Mouse (Mus musculus) hindbrain, embryonic 14.5 days (tissue): ENCODE measurements around the gene Rgl1. TPM values are rescaled to one million over a fixed set of nuclear protein-coding genes. Genes with fewer than 3 reads are reported as not detected.
A peak's percentile ranks its signal among the peaks of the same experiment; 100 is the strongest.

Experiments
- ATAC-seq: fragments of 200-750 bp; cut with Nextera tagmentation; 2 replicates; pipeline ENCODE4 v1.8.0; 2017; ENCODE audit warnings: moderate number of reproducible peaks, mild to moderate bottlenecking, moderate TSS enrichment, moderate library complexity; ENCODE audit not compliant: low FRiP score
- DNase-seq: peaks from one replicate; pipeline ENCODE4 v3.0.0-alpha.2; 2015; ENCODE audit warnings: low spot score
- H3K27ac ChIP-seq: fragments of 300-500 bp; sonication (generic); 2 replicates; pipeline ENCODE4 v1.5.1; 2014; ENCODE audit warnings: mild to moderate bottlenecking, moderate library complexity
- H3K27me3 ChIP-seq: fragments of 300-500 bp; sonication (generic); 2 replicates; pipeline ENCODE4 v1.6.1; 2014; ENCODE audit warnings: mild to moderate bottlenecking, low read length, mixed read lengths; ENCODE audit not compliant: control insufficient read depth, insufficient read depth
- H3K36me3 ChIP-seq: fragments of 300-500 bp; sonication (generic); replicated peaks from 2 replicates; pipeline ENCODE4 v1.6.1; 2014; ENCODE audit not compliant: control insufficient read depth, insufficient read depth
- H3K4me1 ChIP-seq: fragments of 300-500 bp; sonication (generic); replicated peaks from 2 replicates; pipeline ENCODE4 v1.6.1; 2014; ENCODE audit warnings: antibody characterized with exemption, low read length, mixed read lengths; ENCODE audit not compliant: control insufficient read depth, insufficient read depth
- H3K4me2 ChIP-seq: fragments of 300-500 bp; sonication (generic); replicated peaks from 2 replicates; pipeline ENCODE4 v1.6.1; 2014; ENCODE audit warnings: mild to moderate bottlenecking, moderate library complexity
- H3K4me3 ChIP-seq: fragments of 300-500 bp; sonication (generic); replicated peaks from 2 replicates; pipeline ENCODE4 v1.5.1; 2014; ENCODE audit warnings: mild to moderate bottlenecking, low read length
- H3K9ac ChIP-seq: fragments of 300-500 bp; sonication (generic); 2 replicates; pipeline ENCODE4 v1.6.1; 2014
- H3K9me3 ChIP-seq: fragments of 300-500 bp; sonication (generic); 2 replicates; pipeline ENCODE4 v1.6.1; 2016; ENCODE audit warnings: low read length; ENCODE audit not compliant: control insufficient read depth
- WGBS: fragments of 180-500 bp; shearing (Covaris S2); extraction: QIAGEN DNeasy Blood & Tissue Kit; methylation state at CpG from one replicate; pipeline ENCODE4 v1.1.7; 2014; 5-methylcytosine and 5-hydroxymethylcytosine counted together
- polyA plus RNA-seq: library from polyadenylated mRNA; unstranded; fragments of >200 nt; fragmentation: Nextera tagmentation; extraction: Ambion mirVana; gene quantifications from 2 replicates; pipeline ENCODE4 v1.2.1, GENCODE M21; 2014

Rgl1 gene
- polyA plus RNA-seq, 1 experiment from 2014 or later: 20.9 TPM

DNA sequence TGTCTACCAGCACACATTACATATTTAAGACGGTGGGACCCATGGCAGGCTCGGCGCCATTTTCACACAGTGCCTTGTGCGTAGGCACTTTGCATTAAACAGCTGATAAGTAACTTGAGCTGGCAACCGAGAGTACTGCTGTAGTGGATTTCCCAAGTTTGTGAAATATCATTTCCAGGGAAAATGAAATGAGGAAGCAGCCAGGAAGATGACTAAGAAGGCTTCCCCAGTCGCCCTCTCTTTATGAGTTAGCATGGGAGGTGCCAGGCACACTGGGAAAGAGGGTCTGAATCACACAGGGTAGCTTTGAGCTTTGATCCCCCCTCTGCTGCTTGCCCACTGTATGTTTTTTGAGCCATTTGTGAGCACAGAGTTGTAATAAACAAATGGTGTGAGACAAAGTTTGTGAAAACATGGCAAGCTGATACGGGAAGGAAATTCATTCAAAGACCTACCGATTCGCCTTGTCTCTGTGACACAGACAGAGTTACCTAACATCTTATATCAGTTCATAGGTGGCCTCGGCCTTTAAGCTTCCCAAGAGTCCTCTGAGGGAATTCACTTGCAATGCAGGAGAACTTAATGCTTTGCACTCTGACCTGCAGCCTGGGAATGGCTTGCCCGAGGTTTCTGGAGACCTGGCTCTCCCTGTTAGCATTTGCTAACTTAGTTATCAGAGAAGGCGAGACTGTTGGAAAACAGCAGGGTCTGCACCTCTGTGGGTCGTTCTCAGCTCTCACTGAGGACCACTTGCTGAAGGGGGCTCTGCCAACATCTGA, 184.8 kb downstream of the Rgl1 start:
- Histone ChIP-seq H3K27me3 (no peaks in the 10 kb centered on the region), H3K27ac (no peak overlapping the region), H3K9ac (no peak overlapping the region), H3K36me3 (no peaks in the 10 kb centered on the region), H3K4me1 (0 out of 2 replicates have a peak, but pooled peaks cover 3% of the 10 kb centered on the region), H3K4me2 (no peak overlapping the region), H3K9me3 (no peaks in the 10 kb centered on the region), H3K4me3 (no peak overlapping the region)
- ATAC-seq: no peak
- DNase-seq: no peak
- WGBS: 81% methylated on average over 13 of the region's 13 CpGs

DNA sequence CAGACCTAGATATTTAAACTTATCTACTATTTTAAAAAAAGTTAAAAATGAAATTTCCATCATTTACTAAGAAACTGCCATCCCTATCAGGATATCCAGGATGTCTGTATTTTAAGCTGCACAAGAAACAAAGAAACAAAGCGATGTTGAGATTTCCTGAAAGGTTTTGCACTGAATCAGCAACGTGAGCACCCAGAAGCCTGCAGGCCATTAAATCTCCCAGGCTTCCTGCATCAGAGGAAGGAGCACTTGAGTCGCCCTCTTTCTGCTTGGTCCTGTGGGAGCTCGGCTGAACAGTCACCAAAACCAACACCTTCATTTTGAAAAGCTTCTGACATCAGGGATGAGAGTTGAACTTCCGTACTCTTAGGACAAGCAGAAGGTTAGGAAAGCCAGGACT, 187.2 kb downstream of the Rgl1 start:
- WGBS: 81% methylated on average over 5 of the region's 5 CpGs
- Histone ChIP-seq H3K4me2 (no peak overlapping the region), H3K9me3 (no peaks in the 10 kb centered on the region), H3K27me3 (no peaks in the 10 kb centered on the region), H3K4me1 (peaks cover 8% of the 10 kb centered on the region; the same call in 1 of the 2 replicates), H3K27ac (no peak overlapping the region), H3K9ac (no peak overlapping the region), H3K36me3 (no peaks in the 10 kb centered on the region), H3K4me3 (no peak overlapping the region)
- DNase-seq (no peak), ATAC-seq (no peak)

DNA sequence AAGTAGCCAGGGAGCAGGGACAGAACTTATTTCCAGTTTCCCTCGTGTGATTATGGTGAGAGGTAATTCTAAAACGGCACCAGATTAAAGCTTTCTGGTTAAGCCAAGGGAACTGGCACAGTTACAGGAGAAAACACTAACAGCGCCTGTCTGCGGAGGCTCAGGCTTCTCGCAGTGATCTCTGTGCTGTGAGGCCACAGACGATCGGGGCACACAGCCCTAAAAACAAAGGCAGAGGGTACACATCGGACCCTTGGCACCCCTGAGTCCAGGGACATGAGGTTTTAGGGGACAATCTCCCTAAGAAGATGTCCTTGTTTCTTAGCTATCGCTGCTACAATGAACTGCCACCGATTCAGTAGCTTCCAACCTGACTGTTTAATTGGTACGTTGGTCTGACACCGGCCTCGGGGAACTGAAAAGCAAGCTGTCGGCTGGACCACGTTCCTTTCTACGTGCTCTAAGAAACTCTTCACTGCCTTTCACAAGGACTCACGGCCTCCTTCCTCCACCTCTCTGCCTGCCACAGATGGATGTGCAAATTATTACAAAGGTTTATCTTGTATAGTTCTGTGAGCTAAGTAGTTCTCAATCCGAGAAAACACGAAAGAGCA, 187.9 kb downstream of the Rgl1 start:
- Histone ChIP-seq H3K27me3 (no peaks in the 10 kb centered on the region), H3K27ac (no peak overlapping the region), H3K4me3 (no peak overlapping the region), H3K4me1 (peaks cover 15% of the 10 kb centered on the region; the same call in 1 of the 2 replicates), H3K9ac (no peak overlapping the region; the same call in 1 of the 2 replicates), H3K4me2 (0 out of 2 replicates have a peak overlapping the region, but pooled peaks have one; percentile 15), H3K36me3 (no peaks in the 10 kb centered on the region), H3K9me3 (no peaks in the 10 kb centered on the region)
- 33% methylated on average over 19 of the region's 19 CpGs for WGBS
- ATAC-seq: no peak
- no peak for DNase-seq

DNA sequence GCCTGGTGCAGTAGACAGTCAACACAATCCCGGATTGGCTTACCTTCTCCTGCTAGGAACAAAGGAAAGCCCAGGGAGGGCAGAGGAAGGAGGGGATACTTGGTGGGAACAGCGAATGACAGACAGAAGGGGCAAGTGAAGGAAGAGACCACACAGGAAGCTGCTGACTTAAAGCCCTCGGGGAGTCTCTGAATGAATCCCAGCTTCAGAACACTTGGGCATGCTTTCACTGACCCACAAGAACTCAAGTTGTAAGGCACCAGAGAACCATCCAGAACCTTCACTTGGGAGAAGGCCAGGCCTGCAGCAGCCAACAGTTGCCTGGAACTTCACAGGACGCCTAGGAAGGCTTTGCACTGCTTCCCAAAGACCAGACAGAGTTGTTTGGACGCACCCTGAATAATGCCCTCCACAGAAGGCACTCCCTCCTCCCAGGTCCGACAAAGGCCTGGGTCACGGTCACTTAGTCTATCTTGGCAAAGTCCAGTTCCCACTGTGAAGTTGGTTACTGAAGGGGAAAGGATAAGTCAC, 189.5 kb downstream of the Rgl1 start:
- DNase-seq (no peak), ATAC-seq (peak; percentile 43; the same call in 1 of the 2 replicates)
- Histone ChIP-seq H3K9me3 (no peaks in the 10 kb centered on the region), H3K27ac (no peak overlapping the region), H3K4me2 (no peak overlapping the region), H3K9ac (no peak overlapping the region), H3K36me3 (no peaks in the 10 kb centered on the region), H3K4me1 (peaks cover 20% of the 10 kb centered on the region; the same call in 1 of the 2 replicates), H3K4me3 (no peak overlapping the region), H3K27me3 (no peaks in the 10 kb centered on the region)
- 11% methylated on average over 7 of the region's 7 CpGs for WGBS

DNA sequence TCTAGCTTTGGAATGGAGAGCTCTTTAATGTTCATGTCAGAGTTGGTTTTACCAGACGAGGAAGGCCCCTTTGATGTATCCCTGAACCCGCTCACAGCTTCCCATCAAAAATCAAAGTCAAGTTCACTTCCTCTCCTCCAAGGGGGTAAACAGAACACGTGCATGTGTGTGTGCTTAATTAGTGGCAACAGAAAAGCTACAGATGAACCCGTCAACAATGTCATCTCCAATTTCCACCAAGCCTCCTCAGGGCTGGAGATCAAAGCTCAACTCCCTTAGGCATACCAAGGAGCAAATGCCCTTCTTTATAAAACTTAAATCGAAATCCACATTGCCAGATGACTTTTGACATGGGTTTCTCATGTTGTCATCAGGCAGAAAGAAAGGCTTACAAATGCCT, 191.1 kb downstream of the Rgl1 start:
- no peaks in the 10 kb centered on the region for H3K36me3 ChIP-seq
- no peaks in the 10 kb centered on the region for H3K9me3 ChIP-seq
- no peak overlapping the region for H3K9ac ChIP-seq
- H3K27ac ChIP-seq: no peak overlapping the region
- peaks cover 17% of the 10 kb centered on the region; the same call in 1 of the 2 replicates for H3K4me1 ChIP-seq
- no peak overlapping the region for H3K4me2 ChIP-seq
- DNase-seq (no peak), ATAC-seq (no peak)
- WGBS: 54% methylated on average over 5 of the region's 5 CpGs
- no peak overlapping the region for H3K4me3 ChIP-seq
- no peaks in the 10 kb centered on the region for H3K27me3 ChIP-seq

DNA sequence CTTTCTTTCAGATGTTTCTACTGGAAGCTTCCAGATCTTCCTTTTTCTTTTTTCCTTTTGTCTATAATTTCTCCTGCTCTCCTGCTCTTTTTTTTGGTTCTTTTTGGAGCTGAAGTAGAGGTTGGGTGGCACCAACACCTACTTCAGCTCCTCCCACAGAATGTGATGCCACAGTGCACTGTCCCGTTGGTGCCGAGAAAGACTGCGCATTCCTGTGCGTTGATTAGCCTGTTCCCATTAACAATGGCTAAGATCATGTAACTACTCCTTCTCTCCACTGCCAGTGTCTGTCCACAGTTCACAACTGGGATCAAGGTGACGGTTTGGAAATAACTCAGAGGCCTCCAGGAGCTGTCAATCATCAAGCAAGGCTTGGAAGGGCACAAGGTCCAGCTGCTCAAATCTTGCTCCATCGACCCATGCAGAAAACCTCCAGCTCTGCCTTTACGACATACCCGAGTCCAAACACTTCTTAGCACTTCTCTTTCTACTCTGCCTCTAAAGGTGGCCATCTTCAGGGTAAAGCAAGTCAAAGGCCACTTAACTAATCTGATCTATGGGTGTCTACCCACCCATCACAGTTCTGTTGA, 192.6 kb downstream of the Rgl1 start:
- no peak overlapping the region for H3K27ac ChIP-seq
- H3K4me1 ChIP-seq: peaks cover 17% of the 10 kb centered on the region; the same call in 1 of the 2 replicates
- H3K4me2 ChIP-seq: no peak overlapping the region
- no peaks in the 10 kb centered on the region for H3K27me3 ChIP-seq
- WGBS: 45% methylated on average over 8 of the region's 8 CpGs
- H3K9ac ChIP-seq: no peak overlapping the region
- no peaks in the 10 kb centered on the region for H3K36me3 ChIP-seq
- ATAC-seq: no peak
- H3K9me3 ChIP-seq: no peaks in the 10 kb centered on the region
- no peak overlapping the region for H3K4me3 ChIP-seq
- no peak for DNase-seq

DNA sequence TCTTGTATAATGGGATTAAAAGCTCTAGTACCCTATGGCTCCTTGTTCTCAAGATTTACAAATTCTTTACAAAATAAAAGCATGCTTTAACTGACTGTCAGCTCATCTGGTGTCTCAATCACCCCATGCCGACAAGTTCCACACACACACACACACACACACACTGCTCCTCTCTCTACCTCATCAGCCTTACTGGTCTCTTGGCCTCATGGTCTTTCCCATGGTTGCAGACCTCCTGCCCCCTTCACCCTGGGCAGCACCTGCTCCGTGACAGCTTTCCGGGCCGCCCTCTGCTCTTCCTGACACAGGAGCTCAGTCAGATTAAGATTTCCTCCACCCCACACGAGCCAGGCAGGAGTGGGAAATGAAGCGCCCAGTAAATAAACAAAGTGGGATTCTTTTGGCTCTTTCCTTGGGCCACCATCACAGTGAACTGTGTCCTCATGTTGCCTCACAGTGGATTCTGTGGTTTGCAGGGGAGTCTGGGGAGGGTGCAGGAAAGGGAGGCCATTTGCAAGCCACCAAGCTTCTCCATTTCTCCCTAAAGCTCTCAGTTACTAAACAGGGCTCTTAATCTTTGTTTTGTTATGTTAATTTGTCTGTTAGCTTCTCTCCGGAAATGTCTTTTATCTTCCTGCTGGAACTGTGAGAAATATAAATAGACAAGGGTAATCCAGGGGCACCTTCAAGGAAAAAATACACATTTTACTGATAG, 193.2 kb downstream of the Rgl1 start:
- Histone ChIP-seq H3K36me3 (no peaks in the 10 kb centered on the region), H3K27ac (no peak overlapping the region), H3K9ac (no peak overlapping the region), H3K27me3 (no peaks in the 10 kb centered on the region), H3K4me1 (peaks cover 17% of the 10 kb centered on the region; the same call in 1 of the 2 replicates), H3K4me3 (no peak overlapping the region), H3K4me2 (no peak overlapping the region), H3K9me3 (no peaks in the 10 kb centered on the region)
- ATAC-seq (no peak), DNase-seq (no peak)
- WGBS: 23% methylated on average over 7 of the region's 7 CpGs

DNA sequence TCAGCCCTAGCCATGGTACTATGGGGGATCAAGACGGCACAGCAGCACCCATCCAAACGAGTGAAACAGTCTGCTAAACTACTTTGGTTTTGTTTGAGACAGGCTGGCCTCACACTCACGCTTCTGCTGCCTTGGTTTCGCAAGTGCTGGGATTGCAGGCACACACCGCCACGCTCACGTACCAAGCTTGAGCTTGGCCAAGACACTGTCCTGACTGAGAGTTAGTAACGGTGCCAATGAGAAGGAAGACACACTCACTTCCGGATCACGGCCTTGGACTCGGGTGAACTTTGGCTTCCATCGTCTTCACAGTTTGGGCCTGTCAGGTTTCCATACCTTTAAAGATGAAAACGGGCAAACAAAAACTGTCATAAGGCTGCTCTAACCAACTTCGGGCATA, 194.8 kb downstream of the Rgl1 start:
- DNase-seq: no peak
- Histone ChIP-seq H3K4me3 (no peak overlapping the region), H3K9ac (no peak overlapping the region), H3K9me3 (no peaks in the 10 kb centered on the region), H3K27me3 (no peaks in the 10 kb centered on the region), H3K4me1 (peaks cover 21% of the 10 kb centered on the region; the same call in 1 of the 2 replicates), H3K27ac (no peak overlapping the region), H3K36me3 (no peaks in the 10 kb centered on the region), H3K4me2 (no peak overlapping the region)
- no peak for ATAC-seq
- WGBS: 95% methylated on average over 14 of the region's 14 CpGs

DNA sequence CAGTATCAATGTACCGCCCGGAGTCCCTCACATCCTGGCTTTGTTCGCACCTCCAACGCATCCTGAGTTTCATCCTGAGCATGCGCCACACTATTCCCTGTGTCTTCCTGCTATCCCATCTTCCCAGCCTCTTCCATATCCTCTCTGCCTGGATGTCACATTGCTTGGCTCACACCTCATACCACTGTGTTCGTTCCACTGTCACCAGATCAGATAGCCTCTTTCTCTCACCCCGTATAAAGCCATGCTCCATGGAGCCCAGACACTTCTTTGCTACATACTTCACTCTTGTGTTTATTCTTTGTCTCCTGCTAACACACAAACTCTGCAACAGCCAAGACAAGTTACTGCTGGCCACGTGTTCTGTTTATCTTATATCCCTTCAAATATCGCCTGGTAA, 195.5 kb downstream of the Rgl1 start:
- WGBS: 96% methylated on average over 9 of the region's 9 CpGs
- DNase-seq (no peak), ATAC-seq (no peak)
- Histone ChIP-seq H3K4me2 (no peak overlapping the region), H3K36me3 (no peaks in the 10 kb centered on the region), H3K4me3 (no peak overlapping the region), H3K27me3 (no peaks in the 10 kb centered on the region), H3K9ac (no peak overlapping the region), H3K4me1 (peaks cover 21% of the 10 kb centered on the region; the same call in 1 of the 2 replicates), H3K27ac (no peak overlapping the region), H3K9me3 (no peaks in the 10 kb centered on the region)
